Mouse (Mus musculus): Measurements from ENCODE around the gene Serpinb6a. TPM values are rescaled to one million over a fixed set of nuclear protein-coding genes. Genes with fewer than 3 reads are reported as not detected.

Gene Serpinb6a
- total and polyA plus RNA-seq, 2 experiments from 2014 or later, result 45.1 to 52.1 TPM

GRCm38 (mm10) chr13:33995197-33995596 lies 7.4 kb downstream of the Serpinb6a start:
- Histone ChIP-seq H3K9ac (replicated peaks; ENCODE audit: low read length) (no peak overlapping the region), H3K4me1 (ENCODE audit: insufficient read depth, low read length) (no peaks in the 10 kb centered on the region), H3K4me3 (ENCODE audit: low read length) (no peak overlapping the region), H3K4me2 (ENCODE audit: low read depth, low read length) (no peak overlapping the region), H3K27me3 (ENCODE audit: insufficient read depth, low read length) (no peaks in the 10 kb centered on the region), H3K9me3 (ENCODE audit: low read length) (no peaks in the 10 kb centered on the region), H3K27ac (no peak overlapping the region), H3K36me3 (ENCODE audit: insufficient read depth, low read length) (no peaks in the 10 kb centered on the region)
- DNase-seq (ENCODE audit: low spot score), result peak; percentile 82
- peak; percentile 79 for ATAC-seq
- WGBS, result 25% methylated on average over 1 of the region's 1 CpGs
- TF ChIP-seq CTCF (IDR thresholded peaks at IDR 0.05; ENCODE audit: low read depth), result peak; percentile 92

- WGBS, result 84% methylated on average over 5 of the region's 5 CpGs
- Histone ChIP-seq H3K9ac (replicated peaks; ENCODE audit: low read length) (no peak overlapping the region), H3K4me3 (ENCODE audit: low read length) (no peak overlapping the region), H3K9me3 (ENCODE audit: low read length) (no peaks in the 10 kb centered on the region), H3K27me3 (ENCODE audit: insufficient read depth, low read length) (no peaks in the 10 kb centered on the region), H3K27ac (no peak overlapping the region), H3K4me2 (ENCODE audit: low read depth, low read length) (no peak overlapping the region), H3K36me3 (ENCODE audit: insufficient read depth, low read length) (no peaks in the 10 kb centered on the region), H3K4me1 (ENCODE audit: insufficient read depth, low read length) (no peaks in the 10 kb centered on the region)
- no peak for TF ChIP-seq CTCF (IDR thresholded peaks at IDR 0.05; ENCODE audit: low read depth)
- DNase-seq (ENCODE audit: low spot score), result no peak
- no peak for ATAC-seq
Observed at GRCm38 (mm10) chr13:33989625-33990024, 13.0 kb downstream of the Serpinb6a start.

- Histone ChIP-seq H3K27me3 (ENCODE audit: insufficient read depth, low read length) (no peaks in the 10 kb centered on the region), H3K9ac (replicated peaks; ENCODE audit: low read length) (no peak overlapping the region), H3K4me2 (ENCODE audit: low read depth, low read length) (no peak overlapping the region), H3K9me3 (ENCODE audit: low read length) (no peaks in the 10 kb centered on the region), H3K4me3 (ENCODE audit: low read length) (no peak overlapping the region), H3K4me1 (ENCODE audit: insufficient read depth, low read length) (peaks cover 3% of the 10 kb centered on the region; the same call in 1 of the 2 replicates), H3K27ac (no peak overlapping the region), H3K36me3 (ENCODE audit: insufficient read depth, low read length) (no peaks in the 10 kb centered on the region)
- DNase-seq (ENCODE audit: low spot score) (no peak), ATAC-seq (no peak)
- no peak for TF ChIP-seq CTCF (IDR thresholded peaks at IDR 0.05; ENCODE audit: low read depth)
Observed at GRCm38 (mm10) chr13:33966574-33966973, 36.0 kb downstream of the Serpinb6a start.

GRCm38 (mm10) chr13:33966025-33966412 lies 36.6 kb downstream of the Serpinb6a start:
- Histone ChIP-seq H3K4me2 (ENCODE audit: low read depth, low read length) (peak overlapping the region; percentile 69; the same call in 1 of the 2 replicates), H3K27ac (no peak overlapping the region), H3K4me3 (ENCODE audit: low read length) (no peak overlapping the region), H3K9ac (replicated peaks; ENCODE audit: low read length) (no peak overlapping the region), H3K27me3 (ENCODE audit: insufficient read depth, low read length) (no peaks in the 10 kb centered on the region), H3K4me1 (ENCODE audit: insufficient read depth, low read length) (peaks cover 3% of the 10 kb centered on the region; the same call in 1 of the 2 replicates), H3K36me3 (ENCODE audit: insufficient read depth, low read length) (no peaks in the 10 kb centered on the region), H3K9me3 (ENCODE audit: low read length) (no peaks in the 10 kb centered on the region)
- ATAC-seq, result no peak
- WGBS, result 79% methylated on average over 4 of the region's 4 CpGs
- no peak for TF ChIP-seq CTCF (IDR thresholded peaks at IDR 0.05; ENCODE audit: low read depth)
- no peak for DNase-seq (ENCODE audit: low spot score)

DNA sequence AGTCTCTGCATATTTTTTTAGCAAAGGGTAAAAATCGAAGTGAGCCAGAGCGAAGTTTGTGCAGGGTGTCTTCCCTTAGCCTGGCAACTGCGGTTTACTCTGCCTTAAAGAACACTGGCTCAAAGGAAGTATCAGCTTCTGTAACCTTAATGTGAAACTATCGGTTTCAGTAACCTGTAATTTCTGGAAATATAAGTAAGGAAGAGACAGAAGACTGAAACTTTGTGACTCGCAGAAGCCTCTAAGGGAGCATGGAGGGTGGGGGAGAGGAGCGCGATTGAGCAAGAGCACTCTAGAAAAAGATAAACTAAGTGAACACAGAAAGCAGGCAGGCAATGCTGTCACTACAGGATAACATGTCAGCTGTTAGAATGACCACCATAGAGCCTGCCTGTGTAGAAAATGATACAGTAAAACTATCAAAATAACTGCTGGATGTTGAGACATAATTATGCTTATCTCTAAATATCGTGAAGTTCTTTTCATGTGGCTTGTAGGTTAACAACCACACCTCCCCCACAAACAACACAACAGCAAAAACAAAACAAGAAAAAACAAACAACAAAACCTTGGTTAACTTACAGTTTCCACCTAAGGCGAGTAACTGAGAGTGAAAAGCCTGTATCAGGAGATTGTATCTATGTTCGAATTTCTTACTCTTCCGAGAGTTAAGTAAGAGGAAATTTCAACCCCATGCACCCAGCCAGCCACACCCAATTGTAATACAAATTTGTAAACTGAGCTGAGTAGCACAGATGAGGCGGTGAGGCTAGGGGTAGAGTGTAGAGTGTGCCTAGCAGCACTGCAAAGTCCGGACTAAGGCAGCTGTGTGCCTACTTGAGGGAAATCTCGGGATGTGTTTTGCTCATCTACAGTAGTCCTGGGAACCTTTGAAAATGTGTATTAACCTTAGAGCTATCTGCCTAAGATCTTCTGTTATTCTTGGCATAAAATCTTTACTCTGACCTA lies 37.3 kb downstream of the Serpinb6a start:
- peak; percentile 30; the same call in 1 of the 2 replicates for ATAC-seq
- no peaks in the 10 kb centered on the region for H3K36me3 ChIP-seq (ENCODE audit: insufficient read depth, low read length)
- H3K4me3 ChIP-seq (ENCODE audit: low read length), result peak overlapping the region; percentile 51
- peaks cover 3% of the 10 kb centered on the region; the same call in 1 of the 2 replicates for H3K4me1 ChIP-seq (ENCODE audit: insufficient read depth, low read length)
- TF ChIP-seq CTCF (IDR thresholded peaks at IDR 0.05; ENCODE audit: low read depth), result no peak
- no peak for DNase-seq (ENCODE audit: low spot score)
- WGBS, result 26% methylated on average over 14 of the region's 14 CpGs
- peak overlapping the region; percentile 55 for H3K9ac ChIP-seq (replicated peaks; ENCODE audit: low read length)
- no peaks in the 10 kb centered on the region for H3K27me3 ChIP-seq (ENCODE audit: insufficient read depth, low read length)
- H3K4me2 ChIP-seq (ENCODE audit: low read depth, low read length), result peak overlapping the region; percentile 69
- peak overlapping the region; percentile 86 for H3K27ac ChIP-seq
- H3K9me3 ChIP-seq (ENCODE audit: low read length), result no peaks in the 10 kb centered on the region

- Histone ChIP-seq H3K4me3 (ENCODE audit: low read length) (peak within 1 kb of the TSS; percentile 51), H3K36me3 (ENCODE audit: insufficient read depth, low read length) (no peaks in the 10 kb centered on the region), H3K27ac (peak within 1 kb of the TSS; percentile 86), H3K4me1 (ENCODE audit: insufficient read depth, low read length) (peaks cover 3% of the 10 kb centered on the region; the same call in 1 of the 2 replicates), H3K9ac (replicated peaks; ENCODE audit: low read length) (peak within 1 kb of the TSS; percentile 55), H3K27me3 (ENCODE audit: insufficient read depth, low read length) (no peaks in the 10 kb centered on the region), H3K9me3 (ENCODE audit: low read length) (no peaks in the 10 kb centered on the region), H3K4me2 (ENCODE audit: low read depth, low read length) (peak within 1 kb of the TSS; percentile 69)
- peak; percentile 95 for ATAC-seq
- TF ChIP-seq CTCF (IDR thresholded peaks at IDR 0.05; ENCODE audit: low read depth), result peak; percentile 60
- WGBS, result 2% methylated on average over 22 of the region's 22 CpGs
- peak; percentile 81 for DNase-seq (ENCODE audit: low spot score)
Observed at GRCm38 (mm10) chr13:33964206-33965046, 38.2 kb downstream of the Serpinb6a start, which contains the start of gene Nqo2. Gene Nqo2, plus strand, starts transcription at chr13:33964687.
